Mouse (Mus musculus) heart, adult 8-10 months (tissue): ENCODE data around the gene Adgrl3. TPM values are rescaled to one million over a fixed set of nuclear protein-coding genes. Genes with fewer than 3 reads are reported as not detected.

Experiments
- DNase-seq: peaks from one replicate; pipeline ENCODE4 v3.0.0; 2022; ENCODE audit warnings: low spot score
- microRNA-seq: library from miRNA; unstranded; fragments of <30 nt; microRNA quantifications from one replicate; pipeline ENCODE4 v1.2.0, GENCODE M21; 2022
- total RNA-seq, 4 experiments: library from RNA; stranded (reverse); gene quantifications; 2 replicates each; pipeline ENCODE4 v1.2.4; 2022

The Adgrl3 gene
- total RNA-seq, 4 experiments from 2014 or later = 3.1 to 4.0 (median 3.6) TPM

GRCm38 (mm10) chr5:81832679-81833078 is 812.7 kb downstream of the Adgrl3 start:
- DNase-seq = no peak

GRCm38 (mm10) chr5:81837860-81838259 is 817.9 kb downstream of the Adgrl3 start:
- DNase-seq = no peak

GRCm38 (mm10) chr5:81843798-81844197 is 823.9 kb downstream of the Adgrl3 start:
- no peak for DNase-seq

- no peak for DNase-seq
Observed at GRCm38 (mm10) chr5:81870336-81870735, 850.4 kb downstream of the Adgrl3 start.

Small RNAs within 50 kb of the gene (microRNA-seq; reads per million reads assigned to microRNA genes)
- gene Gm22048 = not detected
